Mouse (Mus musculus) limb, embryonic 13.5 days (tissue): ENCODE measurements around the gene Miga1. TPM values are rescaled to one million over a fixed set of nuclear protein-coding genes. Genes with fewer than 3 reads are reported as not detected.
A peak's percentile ranks its signal among the peaks of the same experiment; 100 is the strongest.
"Not testable (repeated sequence)": the region's sequence is repeated elsewhere in the genome, so short reads cannot be mapped to it uniquely, and the experiment has no call there.

Experiments used
- ATAC-seq: fragments of 200-750 bp; cut with Nextera tagmentation; 2 replicates; pipeline ENCODE4 v1.8.0; 2017; ENCODE audit warnings: low read depth, moderate number of reproducible peaks, moderate TSS enrichment; ENCODE audit not compliant: low FRiP score
- H3K27ac ChIP-seq: fragments of 300-500 bp; sonication (generic); 2 replicates; pipeline ENCODE4 v1.5.1; 2015; ENCODE audit warnings: inconsistent platforms, mild to moderate bottlenecking, moderate library complexity
- H3K27me3 ChIP-seq: fragments of 300-500 bp; sonication (generic); 2 replicates; pipeline ENCODE4 v1.6.1; 2015; ENCODE audit warnings: mild to moderate bottlenecking, inconsistent platforms
- H3K36me3 ChIP-seq: fragments of 300-500 bp; sonication (generic); 2 replicates; pipeline ENCODE4 v1.6.1; 2015; ENCODE audit warnings: inconsistent platforms, mild to moderate bottlenecking, moderate library complexity
- H3K4me1 ChIP-seq: fragments of 300-500 bp; sonication (generic); 2 replicates; pipeline ENCODE4 v1.6.1; 2015; ENCODE audit warnings: inconsistent platforms
- H3K4me2 ChIP-seq: fragments of 300-500 bp; sonication (generic); replicated peaks from 2 replicates; pipeline ENCODE4 v1.6.1; 2015; ENCODE audit warnings: inconsistent platforms, mild to moderate bottlenecking, moderate library complexity
- H3K4me3 ChIP-seq: fragments of 300-500 bp; sonication (generic); 2 replicates; pipeline ENCODE4 v1.5.1; 2015; ENCODE audit warnings: moderate library complexity, mild to moderate bottlenecking, inconsistent platforms
- H3K9ac ChIP-seq: fragments of 300-500 bp; sonication (generic); 2 replicates; pipeline ENCODE4 v1.6.1; 2015; ENCODE audit warnings: mild to moderate bottlenecking, inconsistent platforms
- H3K9me3 ChIP-seq: fragments of 300-500 bp; sonication (generic); 2 replicates; pipeline ENCODE4 v1.6.1; 2016; ENCODE audit warnings: inconsistent platforms
- WGBS: fragments of 180-500 bp; shearing (Covaris S2); methylation state at CpG from one replicate; pipeline ENCODE4 v1.1.7; 2015; 5-methylcytosine and 5-hydroxymethylcytosine counted together
- polyA plus RNA-seq: library from polyadenylated mRNA; unstranded; fragments of >200 nt; fragmentation: Nextera tagmentation; extraction: Ambion mirVana; gene quantifications from 2 replicates; pipeline ENCODE4 v1.2.1, GENCODE M21; 2015

The Miga1 gene
- polyA plus RNA-seq, 1 experiment from 2014 or later: 21.9 TPM

DNA sequence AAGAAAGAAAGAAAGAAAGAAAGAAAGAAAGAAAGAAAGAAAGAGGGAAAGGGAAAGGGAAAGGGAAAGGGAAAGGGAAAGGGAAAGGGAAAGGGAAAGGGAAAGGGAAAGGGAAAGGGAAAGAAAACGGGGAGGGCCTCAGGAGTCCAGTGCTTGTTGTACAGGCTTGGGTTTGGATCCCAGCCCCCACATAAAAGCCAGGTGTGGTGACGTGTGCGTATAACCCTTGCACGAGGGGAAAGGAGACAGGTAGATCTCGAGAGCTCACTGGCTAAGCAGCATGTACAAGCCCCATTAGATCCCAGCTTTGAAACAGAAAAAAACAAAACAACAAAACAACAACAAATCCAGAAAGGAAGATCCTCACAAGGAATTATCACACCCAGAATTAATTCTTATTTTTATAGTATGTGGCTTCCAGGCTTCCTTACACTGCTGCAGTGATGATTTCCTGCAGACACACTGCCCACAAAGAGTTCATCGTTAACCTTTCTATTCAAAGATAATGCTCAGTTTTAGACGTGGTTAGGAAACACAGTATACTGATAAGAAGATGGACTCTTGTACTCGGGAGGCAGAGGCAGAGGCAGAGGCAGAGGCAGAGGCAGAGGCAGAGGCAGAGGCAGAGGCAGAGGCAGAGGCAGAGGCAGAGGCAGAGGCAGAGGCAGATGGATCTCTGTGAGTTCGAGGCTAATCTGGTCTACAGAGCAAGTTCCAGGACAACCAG is 23.6 kb downstream of the Miga1 start:
- H3K36me3 ChIP-seq: peaks cover 46% of the 10 kb centered on the region
- ATAC-seq, H3K4me2 ChIP-seq, H3K27me3 ChIP-seq, H3K4me1 ChIP-seq, H3K4me3 ChIP-seq, H3K27ac ChIP-seq, H3K9ac ChIP-seq, H3K9me3 ChIP-seq: not testable (repeated sequence)
- 80% methylated on average over 9 of the region's 9 CpGs for WGBS

DNA sequence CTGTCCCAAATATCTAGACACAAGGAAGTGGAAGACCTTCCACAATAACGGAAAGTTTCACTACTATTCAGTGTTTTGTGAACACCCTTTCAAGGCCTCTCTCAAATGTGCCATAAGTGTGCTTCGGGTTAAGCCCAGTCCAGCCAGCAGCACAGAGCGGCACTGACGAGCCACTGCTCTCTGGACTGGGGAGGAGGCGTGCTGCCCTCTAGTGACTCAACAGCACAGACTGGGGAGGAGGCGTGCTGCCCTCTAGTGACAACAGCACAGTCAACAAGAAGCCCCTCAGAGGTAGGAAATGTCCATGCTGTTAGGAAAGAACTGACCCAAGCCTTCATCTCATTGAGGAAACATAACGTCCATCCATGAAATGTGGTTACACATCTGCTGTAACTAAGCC is 24.6 kb downstream of the Miga1 start:
- WGBS: 13% methylated on average over 7 of the region's 7 CpGs
- peaks cover 40% of the 10 kb centered on the region for H3K36me3 ChIP-seq
- H3K9me3 ChIP-seq: no peaks in the 10 kb centered on the region
- no peak overlapping the region for H3K27ac ChIP-seq
- no peak overlapping the region for H3K4me3 ChIP-seq
- no peaks in the 10 kb centered on the region for H3K4me1 ChIP-seq
- no peak overlapping the region for H3K4me2 ChIP-seq
- H3K9ac ChIP-seq: no peak overlapping the region
- peak; percentile 87 for ATAC-seq
- no peaks in the 10 kb centered on the region for H3K27me3 ChIP-seq

DNA sequence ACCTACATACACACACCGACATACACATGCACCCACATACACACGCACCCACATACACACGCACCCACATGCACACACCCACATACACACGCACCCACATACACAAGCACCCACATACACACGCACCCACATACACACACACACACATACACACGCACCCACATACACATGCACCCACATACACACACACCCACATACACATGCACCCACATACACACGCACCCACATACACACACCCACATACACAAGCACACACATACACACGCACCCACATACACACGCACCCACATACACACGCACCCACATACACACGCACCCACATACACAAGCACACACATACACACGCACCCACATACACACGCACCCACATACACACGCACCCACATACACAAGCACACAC is 25.5 kb downstream of the Miga1 start:
- H3K27me3 ChIP-seq, ATAC-seq, H3K4me2 ChIP-seq, H3K27ac ChIP-seq, H3K9me3 ChIP-seq, H3K4me1 ChIP-seq, H3K4me3 ChIP-seq, H3K9ac ChIP-seq: not testable (repeated sequence)
- WGBS: 76% methylated on average over 14 of the region's 14 CpGs
- H3K36me3 ChIP-seq: peaks cover 42% of the 10 kb centered on the region

DNA sequence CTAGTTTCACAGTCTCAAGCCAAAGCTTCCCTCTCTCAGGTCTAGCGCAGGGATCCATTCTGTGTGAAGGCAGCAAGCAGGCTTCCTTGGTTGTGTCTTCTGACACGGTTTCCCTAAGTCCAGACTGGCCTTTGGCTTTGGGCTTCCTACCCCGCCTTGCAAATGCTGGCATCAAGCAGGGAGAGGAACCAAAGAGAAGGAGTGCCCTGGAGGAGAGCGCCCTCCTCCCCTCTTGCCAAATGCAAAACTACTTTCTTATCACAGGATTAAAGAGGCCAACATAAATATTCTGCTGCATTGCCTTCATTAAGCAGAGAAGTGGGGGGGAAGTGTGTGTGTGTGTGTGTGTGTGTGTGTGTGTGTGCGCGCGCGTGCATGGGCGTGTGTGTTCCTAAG is 31.0 kb downstream of the Miga1 start:
- Histone ChIP-seq H3K27me3 (no peaks in the 10 kb centered on the region), H3K27ac (peak overlapping the region; percentile 55; the same call in 1 of the 2 replicates), H3K4me2 (no peak overlapping the region), H3K9ac (no peak overlapping the region), H3K4me1 (peaks cover 14% of the 10 kb centered on the region), H3K36me3 (peaks cover 45% of the 10 kb centered on the region), H3K9me3 (no peaks in the 10 kb centered on the region), H3K4me3 (no peak overlapping the region)
- WGBS: 93% methylated on average over 9 of the region's 9 CpGs
- no peak for ATAC-seq

DNA sequence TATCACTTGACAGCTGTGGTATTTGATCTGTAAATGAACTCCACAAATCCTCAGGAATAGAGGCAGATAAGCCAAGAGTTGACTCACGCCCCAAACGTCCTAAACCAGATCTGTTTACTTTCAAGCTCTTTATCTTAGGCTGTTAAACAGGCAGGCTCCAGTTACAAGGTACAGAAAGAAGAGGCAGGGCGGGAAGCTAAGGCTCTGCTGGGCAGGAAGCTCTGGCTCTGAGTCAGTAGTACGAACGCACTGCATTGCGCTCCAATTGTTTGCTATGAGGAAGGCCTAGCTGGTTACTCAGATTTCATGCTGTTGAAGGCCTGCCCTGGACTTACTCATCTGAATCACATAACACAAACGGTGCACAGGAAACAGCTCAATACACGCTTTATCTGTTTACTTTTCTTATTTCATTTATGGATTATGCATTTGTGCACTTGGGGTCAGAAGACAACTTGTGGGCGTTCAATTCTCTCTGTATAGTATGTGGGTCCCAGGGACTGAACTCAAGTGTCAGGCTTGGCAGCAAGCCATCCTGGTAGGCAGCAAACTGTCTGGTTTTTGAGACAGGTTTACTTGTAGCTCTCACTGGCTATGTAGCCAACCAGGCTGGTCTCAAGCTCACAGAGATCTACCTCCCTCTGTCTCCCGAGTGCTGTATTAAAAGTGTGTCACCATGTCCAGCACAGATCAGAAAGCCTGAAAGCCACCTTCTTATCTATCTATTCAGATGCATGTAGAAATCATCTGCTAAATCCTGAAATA is 31.5 kb downstream of the Miga1 start:
- no peak overlapping the region for H3K4me3 ChIP-seq
- H3K9ac ChIP-seq: no peak overlapping the region
- 33% methylated on average over 10 of the region's 10 CpGs for WGBS
- no peaks in the 10 kb centered on the region for H3K27me3 ChIP-seq
- H3K36me3 ChIP-seq: peaks cover 45% of the 10 kb centered on the region
- H3K9me3 ChIP-seq: no peaks in the 10 kb centered on the region
- H3K27ac ChIP-seq: peak overlapping the region; percentile 55; the same call in 1 of the 2 replicates
- H3K4me2 ChIP-seq: no peak overlapping the region
- peaks cover 14% of the 10 kb centered on the region for H3K4me1 ChIP-seq
- ATAC-seq: no peak

DNA sequence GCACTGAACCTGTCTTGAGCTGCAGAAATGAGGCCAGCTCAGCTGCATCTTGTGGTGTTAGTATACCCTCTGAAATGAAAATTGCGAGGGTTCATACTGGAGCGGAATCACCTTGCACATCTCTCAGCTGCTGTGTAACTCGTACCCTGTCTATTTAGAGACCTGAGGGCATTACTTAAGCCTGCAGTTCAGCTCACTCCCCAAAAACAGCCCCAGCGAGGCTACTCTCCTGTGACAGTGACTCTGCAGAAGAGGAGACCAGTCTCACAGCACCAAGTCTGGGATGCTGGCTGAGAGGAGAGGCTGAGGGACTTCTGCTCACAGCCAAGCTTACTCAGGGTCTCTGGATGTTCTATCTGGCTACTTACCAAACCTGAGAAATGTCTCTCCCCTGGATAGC is 34.2 kb downstream of the Miga1 start:
- WGBS: 79% methylated on average over 4 of the region's 4 CpGs
- H3K4me3 ChIP-seq: no peak overlapping the region
- no peaks in the 10 kb centered on the region for H3K9me3 ChIP-seq
- H3K27ac ChIP-seq: no peak overlapping the region
- H3K4me1 ChIP-seq: peaks cover 14% of the 10 kb centered on the region
- ATAC-seq: no peak
- no peak overlapping the region for H3K9ac ChIP-seq
- no peak overlapping the region for H3K4me2 ChIP-seq
- peaks cover 43% of the 10 kb centered on the region for H3K36me3 ChIP-seq
- no peaks in the 10 kb centered on the region for H3K27me3 ChIP-seq

DNA sequence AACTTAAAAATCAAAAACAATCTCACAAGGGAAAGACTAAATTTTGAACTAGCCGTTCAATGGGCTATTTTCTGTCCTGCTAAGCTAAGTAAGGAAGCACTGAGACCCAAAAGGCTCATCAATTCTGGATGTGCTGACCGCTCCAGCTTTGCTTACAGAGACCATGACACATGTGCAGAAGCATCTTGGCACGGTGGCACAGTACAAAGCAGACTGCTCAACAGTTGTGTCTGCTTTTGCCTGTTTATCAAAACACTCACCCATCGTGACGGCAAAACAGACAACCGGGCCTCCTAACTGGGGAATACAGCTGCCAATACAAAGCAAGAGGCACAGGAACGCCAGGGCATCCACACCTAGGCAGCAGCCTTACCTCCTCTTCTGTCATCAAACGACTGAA is 35.1 kb downstream of the Miga1 start:
- peaks cover 20% of the 10 kb centered on the region for H3K4me1 ChIP-seq
- no peaks in the 10 kb centered on the region for H3K9me3 ChIP-seq
- H3K9ac ChIP-seq: no peak overlapping the region
- no peaks in the 10 kb centered on the region for H3K27me3 ChIP-seq
- H3K4me2 ChIP-seq: no peak overlapping the region
- ATAC-seq: no peak
- WGBS: 77% methylated on average over 8 of the region's 8 CpGs
- H3K27ac ChIP-seq: peak overlapping the region; percentile 52; the same call in 1 of the 2 replicates
- no peak overlapping the region for H3K4me3 ChIP-seq
- H3K36me3 ChIP-seq: peaks cover 42% of the 10 kb centered on the region

DNA sequence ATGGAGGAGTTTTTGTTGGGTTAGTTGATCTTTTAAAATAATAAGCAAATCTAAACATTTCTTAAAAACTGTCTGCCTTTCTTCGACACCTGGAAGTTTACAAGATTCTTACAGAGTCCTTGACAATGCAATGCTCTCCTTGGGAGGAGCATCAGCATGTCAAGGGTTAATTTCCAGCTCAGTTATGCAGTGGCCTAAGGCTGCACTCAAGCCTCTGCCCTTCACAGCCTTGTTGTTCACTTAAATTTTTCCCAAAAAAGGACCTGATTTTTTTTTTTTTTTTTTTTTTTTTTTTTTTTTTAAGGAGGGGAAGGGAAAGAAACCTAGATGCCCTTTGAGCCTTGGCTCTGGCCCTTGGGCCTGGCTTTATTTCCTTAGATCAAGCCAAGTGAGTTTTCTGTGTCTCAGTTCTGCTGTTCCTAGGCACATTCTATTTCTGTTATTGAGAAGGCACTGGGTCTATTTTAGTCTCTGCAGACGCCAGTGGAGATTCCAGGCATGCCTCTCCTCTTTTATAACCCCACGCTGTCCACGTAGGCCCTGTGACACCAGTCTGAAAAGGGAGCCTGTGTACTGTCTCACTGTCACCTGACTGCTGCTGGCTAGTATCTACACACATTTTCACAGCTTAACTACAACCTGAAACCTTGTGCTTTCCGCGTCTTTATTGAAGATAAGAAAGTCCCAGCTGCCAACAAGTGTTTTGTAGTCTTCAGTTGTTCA is 36.0 kb downstream of the Miga1 start:
- Histone ChIP-seq H3K27ac (0 out of 2 replicates have a peak overlapping the region, but pooled peaks have one; percentile 52), H3K4me3 (no peak overlapping the region), H3K27me3 (no peaks in the 10 kb centered on the region), H3K9me3 (no peaks in the 10 kb centered on the region), H3K36me3 (peaks cover 37% of the 10 kb centered on the region), H3K9ac (no peak overlapping the region), H3K4me2 (no peak overlapping the region), H3K4me1 (peaks cover 18% of the 10 kb centered on the region)
- 23% methylated on average over 6 of the region's 6 CpGs for WGBS
- peak; percentile 61; the same call in 1 of the 2 replicates for ATAC-seq

DNA sequence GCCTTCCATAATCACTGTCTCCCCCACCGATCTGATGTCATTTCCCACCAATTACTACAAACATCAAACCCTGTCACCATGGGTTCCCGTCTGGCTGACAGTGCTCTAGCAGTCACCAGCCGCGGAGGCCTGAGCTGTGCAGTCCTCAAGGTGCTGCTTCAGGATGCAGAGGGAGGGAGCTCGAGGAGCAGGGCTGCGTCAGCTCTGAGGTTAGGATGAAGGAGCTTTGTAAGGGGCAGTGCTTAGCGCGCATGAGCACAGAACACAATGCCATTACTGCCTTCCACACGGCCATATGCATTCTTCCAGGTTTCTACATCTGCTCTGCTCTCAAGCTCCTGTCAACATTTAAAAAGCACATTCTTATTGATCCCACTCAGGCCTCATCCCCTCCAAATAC is 37.2 kb downstream of the Miga1 start:
- no peak for ATAC-seq
- H3K9me3 ChIP-seq: no peaks in the 10 kb centered on the region
- H3K9ac ChIP-seq: no peak overlapping the region
- H3K36me3 ChIP-seq: peaks cover 37% of the 10 kb centered on the region
- H3K27ac ChIP-seq: no peak overlapping the region
- WGBS: 78% methylated on average over 9 of the region's 9 CpGs
- no peaks in the 10 kb centered on the region for H3K27me3 ChIP-seq
- H3K4me2 ChIP-seq: no peak overlapping the region
- H3K4me1 ChIP-seq: peaks cover 10% of the 10 kb centered on the region; the same call in 1 of the 2 replicates
- H3K4me3 ChIP-seq: no peak overlapping the region

DNA sequence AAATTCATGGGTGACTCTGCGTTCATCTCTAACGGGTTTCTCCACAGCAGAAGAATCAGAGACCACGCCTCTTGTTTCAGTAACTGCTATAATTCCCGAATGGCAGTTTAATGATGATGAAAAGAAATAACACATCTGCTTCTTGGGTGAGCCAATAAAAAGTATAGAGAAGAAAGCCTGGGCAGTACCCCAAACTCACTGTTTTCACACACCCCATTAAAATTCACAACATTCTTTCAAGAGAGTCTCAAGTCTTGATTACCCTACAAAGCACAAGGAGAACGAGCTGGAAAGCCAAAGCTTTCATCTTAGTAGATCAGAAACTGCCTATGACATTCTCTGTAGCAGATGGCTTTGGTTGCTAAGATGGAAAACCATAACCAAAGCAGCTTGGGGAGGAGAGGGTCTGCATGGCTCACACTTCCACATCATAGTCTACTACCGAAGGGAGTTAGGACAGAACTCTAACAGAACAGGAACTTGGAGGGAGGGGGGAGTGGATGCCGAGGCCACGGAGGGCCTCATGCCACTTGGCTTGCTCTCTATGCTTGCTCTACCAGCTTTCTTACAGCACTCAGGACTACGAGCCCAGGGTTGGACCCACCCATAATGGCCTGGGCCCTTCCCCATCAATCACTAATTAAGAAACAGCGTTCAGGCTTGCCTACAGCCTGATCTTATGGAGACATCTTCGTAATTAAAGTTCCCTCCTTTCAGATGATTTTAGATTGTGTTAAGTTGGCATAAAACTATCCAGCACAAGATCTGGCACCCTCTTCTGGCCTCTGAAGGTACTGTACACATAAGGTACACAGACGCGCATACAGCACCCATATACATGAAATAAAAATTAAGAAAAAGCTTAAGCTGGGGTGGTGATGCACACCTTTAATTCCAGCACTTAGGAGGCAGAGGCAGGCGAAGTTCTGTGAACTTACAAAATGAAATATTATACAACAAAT is 39.5 kb downstream of the Miga1 start:
- Histone ChIP-seq H3K27ac (peak overlapping the region; percentile 39; the same call in 1 of the 2 replicates), H3K4me1 (peaks cover 10% of the 10 kb centered on the region; the same call in 1 of the 2 replicates), H3K4me3 (no peak overlapping the region), H3K9ac (no peak overlapping the region), H3K36me3 (peaks cover 47% of the 10 kb centered on the region), H3K4me2 (no peak overlapping the region), H3K27me3 (no peaks in the 10 kb centered on the region), H3K9me3 (no peaks in the 10 kb centered on the region)
- peak; percentile 46; the same call in 1 of the 2 replicates for ATAC-seq
- 66% methylated on average over 14 of the region's 14 CpGs for WGBS

DNA sequence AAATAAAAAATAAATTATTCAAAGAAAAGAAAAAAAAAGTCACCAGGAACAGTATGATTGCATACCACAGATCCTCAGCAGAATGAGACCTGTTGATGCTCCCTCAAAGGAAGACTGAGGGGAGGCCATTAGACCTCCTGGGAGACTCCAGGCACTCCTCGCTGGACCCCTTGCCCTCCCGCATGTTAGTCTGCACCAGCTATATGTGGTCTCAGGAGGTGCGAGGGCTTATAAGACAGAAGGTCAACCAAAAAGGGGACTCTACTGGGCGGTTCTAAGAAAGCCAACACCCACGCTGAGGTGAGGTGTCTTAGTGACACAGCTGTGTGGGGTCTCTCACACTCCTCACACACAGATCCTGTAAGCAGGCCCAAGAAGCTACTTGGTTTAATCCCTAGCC is 44.3 kb downstream of the Miga1 start:
- WGBS: 92% methylated on average over 5 of the region's 5 CpGs
- H3K27me3 ChIP-seq: no peaks in the 10 kb centered on the region
- H3K4me1 ChIP-seq: peaks cover 35% of the 10 kb centered on the region
- H3K4me2 ChIP-seq: no peak overlapping the region
- H3K9me3 ChIP-seq: no peaks in the 10 kb centered on the region
- H3K27ac ChIP-seq: no peak overlapping the region
- peaks cover 36% of the 10 kb centered on the region for H3K36me3 ChIP-seq
- no peak overlapping the region for H3K4me3 ChIP-seq
- no peak for ATAC-seq
- H3K9ac ChIP-seq: no peak overlapping the region
